Mouse (Mus musculus): ENCODE results near the gene Rex2. TPM values are rescaled to one million over a fixed set of nuclear protein-coding genes. Genes with fewer than 3 reads are reported as not detected.
"Not testable (repeated sequence)": the region's sequence is repeated elsewhere in the genome, so short reads cannot be mapped to it uniquely, and the experiment has no call there.

Gene Rex2
- 0.23 TPM in 1 of 2 replicates, not detected in the other for total RNA-seq (2014; fragmentation: Nextera tagmentation)
- total RNA-seq (2017): 0.46 and 0.66 TPM in 2 replicates
- 0.02 TPM in 1 of 2 replicates, not detected in the other for polyA plus RNA-seq (2012)

- not testable (repeated sequence) for H3K27me3 ChIP-seq (ENCODE audit: insufficient read depth, low read length); H3K36me3 ChIP-seq (replicated peaks)
Measured at GRCm38 (mm10) chr4:147021550-147021949, at the start of gene Rex2. Gene Rex2, plus strand, starts transcription at chr4:147021850.

DNA sequence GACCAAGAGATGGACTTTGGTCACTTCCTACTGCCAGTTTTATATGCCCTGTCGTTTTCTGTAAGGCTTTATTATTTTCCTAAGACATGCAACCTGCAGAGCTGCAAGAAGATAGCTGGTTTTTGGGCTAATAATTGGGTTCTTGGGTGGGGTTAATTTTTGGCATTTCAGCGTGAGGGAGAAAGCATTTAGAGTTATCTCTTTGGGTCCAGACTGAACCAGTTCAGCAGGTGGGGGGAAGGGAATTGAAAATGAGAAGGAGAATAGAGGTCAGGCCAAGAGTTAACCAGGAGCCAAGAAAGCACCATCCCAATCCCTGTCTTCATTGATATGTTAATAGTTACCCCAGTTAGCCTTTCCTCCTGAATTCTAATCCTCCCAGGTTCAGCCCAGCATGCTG, 45.1 kb upstream of the Rex2 start:
- not testable (repeated sequence) for H3K4me3 ChIP-seq (ENCODE audit: low read depth, low read length); DNase-seq (ENCODE audit: low spot score); ATAC-seq (ENCODE audit: extremely low read depth, insufficient number of reproducible peaks, low FRiP score, poor library complexity, severe bottlenecking)

More at GRCm38 (mm10) chr4:147021550-147021949, at the start of gene Rex2:
- DNase-seq (ENCODE audit: low spot score); ATAC-seq (ENCODE audit: extremely low read depth, insufficient number of reproducible peaks, low FRiP score, poor library complexity, severe bottlenecking); H3K9me3 ChIP-seq (replicated peaks); H3K4me3 ChIP-seq (ENCODE audit: low read depth, low read length); H3K4me1 ChIP-seq (ENCODE audit: insufficient read depth, low read depth, low read length): not testable (repeated sequence)

GRCm38 (mm10) chr4:147018400-147018799, 3.2 kb upstream of the Rex2 start:
- H3K4me3 ChIP-seq (ENCODE audit: low read depth, low read length); DNase-seq (ENCODE audit: low spot score); H3K27me3 ChIP-seq (ENCODE audit: insufficient read depth, low read length); H3K4me1 ChIP-seq (ENCODE audit: insufficient read depth, low read depth, low read length); H3K36me3 ChIP-seq (replicated peaks); H3K9me3 ChIP-seq (replicated peaks): not testable (repeated sequence)
- ATAC-seq (ENCODE audit: extremely low read depth, insufficient number of reproducible peaks, low FRiP score, poor library complexity, severe bottlenecking): peak; percentile 34; the same call in 1 of the 2 replicates

More for the DNA sequence above, 45.1 kb upstream of the Rex2 start:
- not testable (repeated sequence) for H3K27me3 ChIP-seq (ENCODE audit: insufficient read depth, low read length); H3K4me1 ChIP-seq (ENCODE audit: insufficient read depth, low read depth, low read length); H3K36me3 ChIP-seq (replicated peaks); H3K9me3 ChIP-seq (replicated peaks)

GRCm38 (mm10) chr4:147026374-147026773, 4.7 kb downstream of the Rex2 start:
- not testable (repeated sequence) for H3K27me3 ChIP-seq (ENCODE audit: insufficient read depth, low read length); DNase-seq (ENCODE audit: low spot score); H3K36me3 ChIP-seq (replicated peaks); H3K9me3 ChIP-seq (replicated peaks); H3K4me1 ChIP-seq (ENCODE audit: insufficient read depth, low read depth, low read length); H3K4me3 ChIP-seq (ENCODE audit: low read depth, low read length); ATAC-seq (ENCODE audit: extremely low read depth, insufficient number of reproducible peaks, low FRiP score, poor library complexity, severe bottlenecking)

DNA sequence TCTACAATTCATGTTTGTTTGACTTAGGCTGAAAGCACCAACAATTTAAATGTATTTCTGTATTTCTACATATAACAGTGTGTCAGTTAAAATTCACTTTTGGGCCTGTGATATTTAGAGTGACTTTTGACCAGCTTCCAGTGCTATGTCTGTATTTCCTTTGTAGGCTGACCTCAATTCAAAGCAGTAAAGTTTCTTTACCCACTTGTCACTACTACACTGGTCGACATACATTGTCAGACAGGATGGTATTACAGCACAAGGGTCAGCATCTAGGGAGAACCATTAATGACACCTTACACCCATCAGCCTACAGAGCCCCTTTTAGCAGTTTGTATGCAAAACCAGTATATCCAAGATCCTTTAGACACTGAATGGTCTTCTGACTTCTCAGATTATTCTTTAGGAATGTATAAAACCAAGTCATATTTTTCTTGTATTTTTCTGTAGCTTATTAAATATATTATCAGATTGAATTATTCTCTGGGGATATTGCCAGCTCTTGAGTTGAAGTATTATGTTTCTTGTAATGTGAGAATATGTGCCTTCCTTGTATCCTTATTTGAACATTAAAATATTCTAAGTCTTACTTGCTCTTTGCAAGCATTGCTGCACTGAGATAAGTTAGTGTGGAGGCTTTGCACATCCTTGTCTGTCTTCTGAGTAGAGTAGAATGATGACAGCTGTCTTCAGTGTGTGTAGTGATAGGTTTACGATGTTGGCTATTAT, 9.8 kb downstream of the Rex2 start:
- ATAC-seq (ENCODE audit: extremely low read depth, insufficient number of reproducible peaks, low FRiP score, poor library complexity, severe bottlenecking): peak; percentile 34; the same call in 1 of the 2 replicates
- H3K4me1 ChIP-seq (ENCODE audit: insufficient read depth, low read depth, low read length); H3K4me3 ChIP-seq (ENCODE audit: low read depth, low read length); H3K27me3 ChIP-seq (ENCODE audit: insufficient read depth, low read length); DNase-seq (ENCODE audit: low spot score); H3K36me3 ChIP-seq (replicated peaks); H3K9me3 ChIP-seq (replicated peaks): not testable (repeated sequence)

GRCm38 (mm10) chr4:147063768-147064167, 42.1 kb downstream of the Rex2 start:
- not testable (repeated sequence) for H3K4me1 ChIP-seq (ENCODE audit: insufficient read depth, low read depth, low read length); H3K36me3 ChIP-seq (replicated peaks); H3K27me3 ChIP-seq (ENCODE audit: insufficient read depth, low read length); H3K4me3 ChIP-seq (ENCODE audit: low read depth, low read length); DNase-seq (ENCODE audit: low spot score)
- H3K9me3 ChIP-seq (replicated peaks): peaks cover 10% of the 10 kb centered on the region
- peak; percentile 60 for ATAC-seq (ENCODE audit: extremely low read depth, insufficient number of reproducible peaks, low FRiP score, poor library complexity, severe bottlenecking)

- not testable (repeated sequence) for ATAC-seq (ENCODE audit: extremely low read depth, insufficient number of reproducible peaks, low FRiP score, poor library complexity, severe bottlenecking); H3K4me3 ChIP-seq (ENCODE audit: low read depth, low read length); H3K4me1 ChIP-seq (ENCODE audit: insufficient read depth, low read depth, low read length); H3K27me3 ChIP-seq (ENCODE audit: insufficient read depth, low read length); H3K36me3 ChIP-seq (replicated peaks); DNase-seq (ENCODE audit: low spot score)
- H3K9me3 ChIP-seq (replicated peaks): peaks cover 10% of the 10 kb centered on the region
Measured at GRCm38 (mm10) chr4:147065861-147066260, 44.2 kb downstream of the Rex2 start.

DNA sequence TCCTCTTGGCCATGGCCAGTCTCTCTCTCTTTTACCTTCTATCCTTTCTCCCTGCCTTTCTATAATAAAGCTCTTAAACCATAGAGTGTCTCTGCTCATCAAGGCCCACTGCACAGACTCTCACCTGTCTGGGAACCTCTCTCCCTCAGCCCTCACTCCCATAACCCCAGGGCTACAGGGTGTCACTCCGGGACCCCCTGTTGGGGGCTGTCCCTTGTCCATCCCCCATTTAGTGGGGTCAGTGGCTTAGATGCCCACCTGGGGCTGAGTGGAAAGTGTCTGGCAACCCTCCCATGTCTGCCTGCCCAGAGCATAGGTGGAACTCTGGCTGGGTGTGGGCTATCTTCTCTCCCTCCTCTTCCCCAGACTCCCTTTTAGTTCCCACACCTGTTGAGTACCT, 44.7 kb downstream of the Rex2 start:
- not testable (repeated sequence) for H3K27me3 ChIP-seq (ENCODE audit: insufficient read depth, low read length); ATAC-seq (ENCODE audit: extremely low read depth, insufficient number of reproducible peaks, low FRiP score, poor library complexity, severe bottlenecking); H3K4me3 ChIP-seq (ENCODE audit: low read depth, low read length); H3K36me3 ChIP-seq (replicated peaks); H3K4me1 ChIP-seq (ENCODE audit: insufficient read depth, low read depth, low read length); DNase-seq (ENCODE audit: low spot score)
- H3K9me3 ChIP-seq (replicated peaks): peaks cover 10% of the 10 kb centered on the region

GRCm38 (mm10) chr4:147095641-147096040, 74.0 kb downstream of the Rex2 start:
- H3K4me3 ChIP-seq (ENCODE audit: low read depth, low read length); DNase-seq (ENCODE audit: low spot score); ATAC-seq (ENCODE audit: extremely low read depth, insufficient number of reproducible peaks, low FRiP score, poor library complexity, severe bottlenecking); H3K27me3 ChIP-seq (ENCODE audit: insufficient read depth, low read length); H3K9me3 ChIP-seq (replicated peaks); H3K4me1 ChIP-seq (ENCODE audit: insufficient read depth, low read depth, low read length); H3K36me3 ChIP-seq (replicated peaks): not testable (repeated sequence)

GRCm38 (mm10) chr4:147101666-147102626, 80.3 kb downstream of the Rex2 start:
- not testable (repeated sequence) for H3K4me3 ChIP-seq (ENCODE audit: low read depth, low read length); DNase-seq (ENCODE audit: low spot score); H3K36me3 ChIP-seq (replicated peaks); H3K9me3 ChIP-seq (replicated peaks); ATAC-seq (ENCODE audit: extremely low read depth, insufficient number of reproducible peaks, low FRiP score, poor library complexity, severe bottlenecking); H3K4me1 ChIP-seq (ENCODE audit: insufficient read depth, low read depth, low read length); H3K27me3 ChIP-seq (ENCODE audit: insufficient read depth, low read length)

- ATAC-seq (ENCODE audit: extremely low read depth, insufficient number of reproducible peaks, low FRiP score, poor library complexity, severe bottlenecking); H3K27me3 ChIP-seq (ENCODE audit: insufficient read depth, low read length): not testable (repeated sequence)
Measured at GRCm38 (mm10) chr4:147103814-147104213, 82.2 kb downstream of the Rex2 start.

More at GRCm38 (mm10) chr4:147103814-147104213, 82.2 kb downstream of the Rex2 start:
- not testable (repeated sequence) for H3K4me1 ChIP-seq (ENCODE audit: insufficient read depth, low read depth, low read length); H3K9me3 ChIP-seq (replicated peaks); H3K4me3 ChIP-seq (ENCODE audit: low read depth, low read length); DNase-seq (ENCODE audit: low spot score); H3K36me3 ChIP-seq (replicated peaks)

All from G1E (cell line).